Mouse (Mus musculus) neutrophil, adult 5-6 weeks (primary cell): ENCODE measurements around the gene Srgap2. TPM values are rescaled to one million over a fixed set of nuclear protein-coding genes. Genes with fewer than 3 reads are reported as not detected.
"Not testable (repeated sequence)": the region's sequence is repeated elsewhere in the genome, so short reads cannot be mapped to it uniquely, and the experiment has no call there.

Source experiments
- ATAC-seq: fragments of 151-379, 151-347 bp; 2 replicates; pipeline ENCODE4 v1.8.0; 2017; ENCODE audit warnings: mild to moderate bottlenecking, moderate TSS enrichment; ENCODE audit not compliant: insufficient number of reproducible peaks, poor library complexity, low FRiP score, severe bottlenecking; ENCODE audit errors: extremely low read depth
- total RNA-seq: library from RNA; stranded (forward); fragments of 200-1000 nt; gene quantifications from 2 replicates; pipeline ENCODE4 v1.2.3, GENCODE M21; 2017

The Srgap2 gene
- total RNA-seq, 1 experiment from 2014 or later: 19.4 TPM

DNA sequence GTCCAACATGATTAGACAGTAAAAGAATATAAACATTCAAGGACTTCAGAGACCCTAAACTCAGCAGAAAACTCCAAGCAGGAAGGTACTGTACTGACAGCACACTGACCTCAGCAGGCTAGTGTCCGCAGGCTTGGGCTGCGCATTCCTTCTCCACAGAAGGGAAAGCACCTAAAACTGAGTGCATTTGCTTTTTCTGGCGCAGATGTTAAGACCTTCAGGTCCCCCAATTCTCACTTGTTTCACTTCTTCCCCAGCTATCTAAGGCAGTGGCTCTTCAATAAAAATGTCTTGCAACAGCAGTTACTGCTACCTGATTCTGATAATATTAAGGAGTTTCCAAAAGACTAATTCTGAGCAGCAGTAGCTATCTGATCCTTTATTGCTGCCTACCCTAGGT, 162.7 kb downstream of the Srgap2 start:
- ATAC-seq: no peak

DNA sequence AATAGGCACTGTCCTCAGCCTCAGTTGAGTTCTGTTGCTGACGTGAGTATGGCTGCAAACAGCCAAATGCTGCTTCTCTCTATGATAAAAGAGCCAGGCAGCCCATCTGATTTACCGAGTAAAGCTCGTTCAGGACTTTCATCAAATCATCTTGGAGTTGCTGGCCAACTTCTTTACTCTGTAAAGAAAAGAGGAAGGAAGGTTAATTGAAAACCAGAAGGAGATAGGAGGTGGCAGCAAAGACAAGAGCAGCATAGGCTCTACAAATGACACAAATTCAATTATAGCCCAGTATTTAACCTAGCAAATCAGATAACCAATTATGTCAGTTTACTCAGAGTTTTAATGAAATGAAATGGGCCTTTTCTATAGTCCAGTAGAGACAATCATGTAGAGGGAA, 163.3 kb downstream of the Srgap2 start:
- no peak for ATAC-seq

DNA sequence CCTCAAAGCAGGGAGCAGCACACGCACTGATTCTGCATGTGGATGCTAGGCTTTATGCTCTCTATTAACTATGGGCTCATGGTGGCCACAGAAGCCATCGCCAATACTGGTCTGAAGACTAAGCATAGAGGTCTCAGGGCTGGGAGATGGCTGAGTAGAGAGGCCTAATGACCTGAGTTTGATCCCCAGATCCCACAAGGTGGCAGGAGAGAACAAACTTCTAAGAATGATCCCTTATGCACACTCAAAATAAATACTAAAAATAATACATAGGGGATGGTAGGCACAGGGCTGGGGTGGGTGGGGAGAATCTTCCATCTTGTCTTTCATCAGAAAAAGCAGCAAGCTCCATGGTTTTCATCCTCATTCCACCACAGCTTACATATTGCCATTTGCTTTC, 165.1 kb downstream of the Srgap2 start:
- ATAC-seq: no peak

DNA sequence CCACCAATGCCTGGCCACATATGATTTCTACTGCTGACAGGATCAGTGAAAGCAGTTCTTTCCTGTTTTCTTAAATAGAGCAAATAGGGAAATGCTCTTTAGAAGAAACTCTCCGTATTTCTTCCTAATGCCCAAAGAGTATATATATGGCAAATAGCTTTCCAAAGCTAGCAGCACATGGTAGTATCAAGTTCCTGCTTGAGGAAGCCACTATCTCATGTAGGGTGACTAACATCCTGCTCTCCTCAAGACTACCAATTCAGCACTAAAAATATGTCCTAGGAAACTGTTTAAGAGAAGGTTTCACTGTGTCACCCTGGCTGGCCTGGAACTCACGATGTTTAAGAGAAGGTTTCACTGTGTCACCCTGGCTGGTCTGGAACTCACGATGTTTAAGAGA, 166.4 kb downstream of the Srgap2 start:
- no peak for ATAC-seq

DNA sequence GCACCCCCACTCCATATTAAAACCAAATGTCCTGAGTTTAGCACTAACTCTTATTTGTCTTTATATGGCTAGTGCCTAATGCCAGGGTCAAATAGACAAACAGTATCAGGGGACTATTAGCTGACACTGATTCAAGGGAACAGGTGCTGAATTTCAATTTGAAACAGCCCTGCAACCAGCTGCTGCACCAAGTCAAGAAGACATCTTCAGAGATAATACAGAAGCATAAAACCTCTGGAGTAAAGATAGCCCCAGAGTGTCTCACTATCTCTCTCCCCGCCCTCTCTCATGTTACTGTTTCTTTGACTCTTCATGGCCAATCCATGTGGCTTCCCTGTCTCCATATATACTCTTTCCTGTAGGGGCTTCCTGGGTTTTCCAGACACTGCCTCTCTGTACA, 167.5 kb downstream of the Srgap2 start:
- no peak for ATAC-seq

DNA sequence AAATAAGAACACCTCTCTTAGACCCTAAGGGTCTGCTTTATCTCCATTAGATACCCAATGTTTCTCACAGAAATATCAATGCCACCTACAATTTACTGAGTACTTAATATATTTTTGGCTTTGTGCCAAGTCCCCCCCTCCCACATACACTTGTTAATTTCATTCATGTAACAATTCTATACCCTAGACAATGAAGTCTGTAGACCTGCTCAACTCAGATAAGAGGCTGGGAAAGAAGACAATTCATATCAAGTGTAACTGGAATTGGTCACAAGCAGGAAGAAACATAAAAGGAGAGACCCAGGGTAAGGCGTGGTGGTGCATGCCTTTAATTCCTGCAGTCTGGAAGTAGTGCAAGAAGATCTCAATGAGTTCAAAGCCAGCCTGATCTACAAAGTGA, 169.9 kb downstream of the Srgap2 start:
- no peak for ATAC-seq

DNA sequence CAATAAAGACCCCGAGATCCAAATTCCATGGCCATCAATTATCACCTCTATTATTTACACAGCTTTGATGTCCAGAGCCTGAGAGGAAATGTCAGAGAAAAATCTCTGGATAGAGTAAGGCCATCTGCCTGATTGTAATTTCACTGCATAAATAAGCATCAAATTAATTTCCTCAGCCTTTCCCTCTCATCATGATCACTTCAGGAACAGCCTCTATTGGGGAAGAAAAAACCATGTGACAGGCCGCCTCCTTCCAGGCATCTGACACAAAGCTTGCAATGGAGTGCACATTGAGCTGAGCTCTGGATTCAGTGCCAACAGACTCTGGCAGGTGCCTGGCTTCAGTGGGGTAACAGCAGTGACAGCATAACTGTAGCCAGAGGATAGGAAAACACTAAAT, 175.7 kb downstream of the Srgap2 start:
- no peak for ATAC-seq

DNA sequence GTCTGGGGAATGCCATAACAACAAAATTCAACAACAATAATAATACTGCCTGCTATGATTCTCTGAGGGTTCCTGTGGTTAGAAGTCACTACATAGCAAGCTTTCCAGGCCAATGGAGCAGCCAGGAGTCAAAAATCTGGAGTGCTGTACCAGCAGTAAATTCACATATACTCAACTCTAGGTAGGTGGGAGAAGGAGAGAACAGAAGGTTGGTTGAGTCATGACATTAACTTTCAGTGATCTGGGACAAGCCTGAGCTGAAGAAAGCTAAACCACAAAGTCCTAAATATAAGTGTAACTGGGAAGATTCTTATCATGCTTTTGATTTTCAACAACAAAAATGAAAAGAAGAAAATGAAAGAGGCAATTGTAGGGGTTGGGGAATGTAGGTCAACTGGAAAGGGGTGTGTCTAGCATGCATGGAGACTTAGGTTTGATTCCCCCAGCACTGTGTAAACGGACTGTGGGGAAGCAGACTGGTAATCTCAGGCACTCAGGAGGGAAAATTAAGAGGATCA, 177.1 kb downstream of the Srgap2 start:
- no peak for ATAC-seq

DNA sequence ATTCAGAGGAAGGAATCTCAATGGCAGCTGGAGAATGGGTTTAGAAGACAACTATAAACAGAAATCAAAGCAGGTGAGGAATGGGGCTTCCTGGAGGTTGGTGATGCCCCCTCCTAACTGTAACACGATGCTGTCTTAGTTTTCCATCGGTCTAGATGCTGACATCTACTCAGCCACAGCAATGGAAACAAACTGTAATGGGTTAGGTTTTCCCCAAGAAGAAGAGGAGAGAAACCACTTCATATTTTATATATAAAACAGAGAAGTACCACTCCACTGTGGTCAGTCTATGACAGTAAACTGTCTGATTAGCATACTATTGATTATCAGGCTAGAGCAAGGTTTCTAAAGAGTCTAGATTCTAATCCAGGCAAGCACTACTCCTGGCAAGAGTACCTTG, 179.4 kb downstream of the Srgap2 start:
- no peak for ATAC-seq

DNA sequence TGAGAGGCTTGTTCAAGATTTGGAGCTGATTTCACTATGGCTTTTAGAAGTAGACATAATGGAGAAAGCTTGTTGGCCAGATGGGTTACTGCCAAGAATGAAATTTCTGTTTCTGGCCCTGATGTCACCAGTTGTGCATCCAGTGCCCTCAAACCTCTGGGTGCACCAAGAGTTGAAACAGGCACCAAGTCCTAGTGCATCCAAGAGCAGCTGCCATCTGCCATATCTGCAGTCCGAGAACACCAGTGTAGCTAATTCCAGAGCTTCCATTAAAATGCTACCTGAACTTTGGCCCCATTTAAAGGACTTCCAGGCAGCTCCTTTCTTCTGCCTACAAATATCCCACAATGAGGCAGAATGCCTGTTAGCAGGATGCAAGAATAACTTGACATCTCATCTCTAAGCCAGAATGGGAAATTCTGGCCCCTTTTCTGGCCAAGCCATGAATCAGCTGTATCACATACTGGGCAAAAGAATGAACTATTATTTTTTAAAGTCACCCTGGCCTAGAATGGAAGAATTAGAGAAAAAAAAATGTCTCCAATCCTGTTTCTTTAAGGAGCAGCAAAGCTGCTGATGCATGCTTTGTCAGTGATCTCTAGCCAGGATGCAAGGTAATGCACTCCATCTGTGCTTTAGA, 180.1 kb downstream of the Srgap2 start:
- ATAC-seq: no peak

DNA sequence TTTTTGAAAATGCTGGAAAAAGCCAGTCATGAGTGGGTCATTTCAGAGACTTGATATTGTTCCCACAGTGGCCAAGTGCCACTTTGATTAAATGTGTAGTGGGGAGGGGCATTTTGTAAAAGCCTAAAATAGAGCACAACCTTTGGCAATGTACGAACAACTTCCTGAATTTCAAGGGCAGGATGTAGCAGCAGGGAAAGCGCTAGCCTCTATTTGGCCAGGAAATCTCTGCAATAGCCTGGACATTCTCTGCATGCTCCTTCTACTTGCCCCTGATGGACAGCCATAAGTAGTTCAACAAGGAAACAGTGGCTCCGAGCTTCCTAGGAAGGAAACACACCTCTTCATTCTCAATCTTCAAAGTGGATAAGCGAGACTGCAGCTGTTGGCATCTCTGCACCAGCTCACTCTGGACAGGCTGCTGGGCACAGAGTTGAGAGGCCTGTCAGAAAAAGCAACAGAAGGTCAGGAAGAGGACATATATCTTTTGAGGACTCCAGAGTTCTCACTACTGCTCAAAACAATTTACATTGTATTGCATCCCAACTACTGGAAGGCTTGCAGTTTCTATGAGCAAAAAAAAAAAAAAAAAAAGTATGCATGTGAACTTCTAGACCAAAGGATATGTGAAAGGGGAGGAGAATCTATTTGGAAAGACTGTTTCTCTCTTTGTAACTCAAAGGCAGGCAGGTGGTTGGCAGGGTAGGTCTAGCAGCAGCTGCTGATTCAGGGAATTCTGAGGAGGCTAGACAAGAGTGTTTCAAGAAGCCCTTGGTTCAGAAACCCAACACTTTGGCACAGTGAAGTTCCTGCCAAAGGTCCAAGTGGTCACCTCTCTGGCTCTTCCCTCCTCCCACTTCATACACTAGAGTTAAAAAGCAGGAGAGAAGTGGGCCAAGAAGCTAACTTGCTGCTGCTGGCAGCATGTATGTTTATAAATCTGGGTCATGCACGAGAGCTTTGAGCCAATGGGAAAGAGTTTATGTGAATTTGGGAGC, 181.4 kb downstream of the Srgap2 start:
- no peak for ATAC-seq

DNA sequence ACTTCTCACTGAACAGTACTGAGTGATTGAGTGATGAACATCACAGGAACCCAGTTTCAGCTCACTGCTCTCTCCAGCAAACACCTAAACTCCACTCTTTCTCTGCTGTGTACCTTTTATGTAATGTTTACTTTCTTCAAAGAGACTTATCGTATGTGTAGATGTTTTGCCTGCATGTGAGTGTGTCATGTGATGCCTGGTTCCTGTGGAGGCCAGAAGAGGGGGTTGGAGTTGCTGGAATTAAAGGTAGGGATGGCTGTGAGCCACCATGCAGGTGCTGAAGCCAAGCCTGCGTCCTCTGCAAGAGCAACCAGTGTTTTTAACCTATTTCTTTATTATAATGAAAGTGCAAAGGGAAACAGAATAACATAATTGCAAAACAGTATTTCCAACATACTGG, 182.5 kb downstream of the Srgap2 start:
- ATAC-seq: no peak

DNA sequence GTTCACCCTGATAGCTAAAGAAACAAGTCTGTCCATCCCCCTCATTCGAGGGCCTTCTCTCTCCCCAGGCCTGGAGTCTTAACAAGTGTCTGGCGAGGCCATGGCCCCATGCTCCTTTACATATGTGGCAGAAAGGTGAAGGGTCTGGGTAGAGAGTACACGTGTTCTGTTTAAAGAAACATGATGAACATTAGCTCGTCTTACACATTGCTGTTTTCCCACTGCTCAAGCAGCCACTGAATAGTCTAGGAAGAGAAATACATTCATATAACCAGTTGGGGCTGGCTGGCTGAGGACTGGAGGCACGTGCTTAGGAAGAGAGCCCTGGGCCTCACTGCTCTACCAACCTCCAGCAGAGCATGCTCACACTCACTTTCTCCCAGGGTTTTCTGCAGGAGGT, 191.1 kb downstream of the Srgap2 start:
- ATAC-seq: no peak

DNA sequence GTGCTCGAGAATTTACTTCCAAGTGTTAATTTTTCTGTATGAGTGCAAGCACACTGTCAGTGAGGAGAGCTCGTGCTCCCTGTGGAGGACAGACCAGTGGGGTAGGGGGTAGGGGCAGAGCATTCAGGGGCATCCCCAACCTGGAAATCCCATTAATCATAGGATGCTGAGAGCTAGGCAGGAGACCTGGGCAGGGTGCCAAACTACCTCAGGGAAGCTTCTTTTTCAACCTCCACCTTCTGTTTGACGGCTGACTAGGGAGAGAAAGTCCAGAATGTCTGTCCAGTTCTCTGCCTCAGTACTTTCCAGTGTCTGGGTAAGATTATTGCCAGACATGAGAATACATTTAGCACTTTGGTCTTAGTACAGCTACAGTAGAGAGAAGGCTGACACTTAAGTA, 191.5 kb downstream of the Srgap2 start:
- ATAC-seq: no peak

DNA sequence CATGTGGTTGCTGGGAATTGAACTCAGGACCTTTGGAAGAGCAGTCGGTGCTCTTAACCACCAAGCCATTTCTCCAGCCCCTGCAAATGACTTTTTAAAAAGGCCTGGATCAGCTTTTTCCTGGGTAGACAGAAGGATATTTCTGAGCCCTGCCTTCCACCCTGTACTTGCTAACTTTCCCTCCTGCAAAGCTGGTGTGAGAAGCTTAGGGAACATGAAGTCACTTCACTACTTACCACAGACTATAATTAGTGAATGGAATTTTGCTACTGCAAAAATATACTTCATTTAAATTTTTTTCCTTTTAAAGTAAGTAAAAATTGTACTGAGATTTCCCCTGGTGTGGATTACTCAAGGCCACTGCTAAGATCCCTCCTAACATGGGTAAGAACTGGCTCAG, 196.0 kb downstream of the Srgap2 start:
- no peak for ATAC-seq

DNA sequence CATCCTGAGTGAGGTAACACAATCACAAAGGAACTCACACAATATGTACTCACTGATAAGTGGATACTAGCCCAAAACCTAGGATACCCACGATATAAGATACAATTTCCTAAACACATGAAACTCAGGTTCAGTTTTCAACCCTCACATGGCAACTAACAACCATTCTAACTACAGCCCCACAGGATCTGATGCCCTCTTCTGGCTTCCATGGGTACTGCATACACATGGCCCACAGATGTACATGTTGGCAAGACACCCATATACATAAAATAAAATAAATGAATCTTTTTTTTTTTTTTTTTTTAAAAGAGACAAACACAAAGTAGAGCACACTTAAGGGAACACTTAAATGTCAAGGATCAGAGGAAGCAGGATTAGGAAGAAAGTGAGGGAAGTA, 198.1 kb downstream of the Srgap2 start:
- not testable (repeated sequence) for ATAC-seq

DNA sequence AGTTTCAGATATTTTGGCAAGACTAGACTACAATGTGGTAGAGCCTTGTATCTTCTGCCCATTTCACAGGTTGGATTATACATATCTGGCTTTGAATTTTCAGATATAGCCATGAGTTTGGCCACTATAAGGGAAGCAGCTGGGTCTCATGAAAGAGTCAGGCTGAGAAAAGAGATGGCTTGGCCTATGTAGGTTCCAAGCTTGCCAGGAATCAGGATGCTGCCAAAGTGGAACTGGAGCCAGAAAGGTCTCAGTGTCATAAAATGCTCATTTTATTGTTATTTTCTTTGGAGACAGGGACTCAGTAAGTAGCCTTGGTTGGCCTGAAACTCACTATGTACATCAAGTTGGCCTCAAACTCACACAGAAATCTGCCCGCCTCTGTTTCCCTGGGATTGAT, 200.0 kb downstream of the Srgap2 start:
- ATAC-seq: no peak

DNA sequence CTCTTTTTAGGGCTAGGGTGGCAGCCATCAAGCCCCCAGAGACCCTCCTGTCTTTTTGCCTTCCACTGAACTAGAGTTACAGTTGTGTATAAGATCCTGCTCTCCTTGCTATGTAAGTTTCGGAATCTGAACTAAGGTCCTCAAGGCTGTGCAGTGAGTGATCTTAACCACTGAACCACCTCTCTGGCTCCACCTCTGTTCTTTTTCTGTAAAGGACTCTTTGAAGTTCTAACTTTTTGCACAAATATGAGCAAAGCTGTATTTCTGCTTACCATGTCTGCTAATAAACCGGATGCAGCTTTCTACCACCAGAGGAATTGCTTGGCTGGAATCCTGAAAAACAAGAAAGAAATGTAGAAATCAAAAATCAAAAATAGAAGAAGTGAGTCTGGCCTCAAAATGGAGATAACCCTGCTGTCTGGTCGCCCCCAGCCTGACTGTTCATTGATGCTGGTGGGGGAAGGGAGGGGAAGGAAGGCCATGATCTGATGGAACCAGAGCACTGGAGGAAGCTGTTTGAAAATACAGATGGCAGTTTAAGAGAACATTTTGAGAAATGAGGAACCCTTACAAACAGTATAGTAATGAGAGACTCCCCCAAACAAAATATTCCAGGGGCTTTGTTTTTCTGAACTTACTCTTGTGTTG, 202.2 kb downstream of the Srgap2 start:
- no peak for ATAC-seq

DNA sequence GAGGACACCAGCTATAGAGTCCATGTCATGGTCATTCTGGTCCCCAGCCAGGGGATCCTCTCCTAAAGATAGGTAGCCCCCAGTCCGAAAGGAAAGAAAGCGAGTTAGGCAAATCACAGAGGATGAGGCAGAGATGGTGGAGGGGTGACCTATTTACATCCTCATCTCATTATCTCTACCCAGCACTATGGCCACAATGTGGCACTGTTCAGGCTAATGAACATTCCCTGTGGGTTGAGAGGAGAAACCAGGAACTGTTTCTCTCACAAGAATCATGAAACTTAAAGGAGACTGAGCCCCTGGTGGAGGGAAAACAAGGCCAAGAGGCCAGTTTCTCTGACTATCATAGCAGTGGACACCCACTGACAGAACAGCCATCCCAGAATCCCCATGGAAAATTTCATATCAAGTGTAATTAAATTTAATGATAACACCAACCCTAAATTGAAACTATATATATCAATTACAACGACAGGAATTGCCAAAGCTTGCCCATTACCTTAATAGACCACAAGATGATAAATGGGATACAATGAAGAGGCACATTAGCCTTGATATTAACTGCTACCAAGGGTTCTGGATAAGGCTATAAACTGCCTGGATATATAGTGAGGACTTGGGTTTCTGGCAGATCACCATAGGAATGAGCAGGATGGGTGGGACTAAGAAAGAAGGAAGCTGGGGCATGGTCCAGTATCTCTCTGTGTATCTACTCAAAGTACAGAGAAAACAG, 207.4 kb downstream of the Srgap2 start:
- no peak for ATAC-seq
